Mouse (Mus musculus) ES-E14 (cell line): Measurements from ENCODE around the gene C2cd3. TPM values are rescaled to one million over a fixed set of nuclear protein-coding genes. Genes with fewer than 3 reads are reported as not detected.

Experiments
- DNase-seq: peaks from one replicate; pipeline ENCODE4 v3.0.0-alpha.2; 2013; ENCODE audit warnings: low read depth, low spot score
- H3K27ac ChIP-seq: 2 replicates; pipeline ENCODE4 v1.5.1; 2012; ENCODE audit warnings: low read depth, mild to moderate bottlenecking, low read length, moderate library complexity, mixed read lengths; ENCODE audit not compliant: poor library complexity, insufficient read depth, severe bottlenecking
- H3K36me3 ChIP-seq: 2 replicates; pipeline ENCODE4 v1.6.1; 2012; ENCODE audit warnings: mild to moderate bottlenecking, low read length, moderate library complexity, mixed read lengths; ENCODE audit not compliant: control insufficient read depth, poor library complexity, insufficient read depth, severe bottlenecking
- H3K4me1 ChIP-seq, 2 experiments: fragments of 150-350 bp in 1 of 2; sonication (generic) in 1 of 2; 2 replicates each; pipeline ENCODE4 v1.6.1; 2012; ENCODE audit warnings: low read length in 2 of 2, mild to moderate bottlenecking in 1 of 2, mixed read lengths in 1 of 2; ENCODE audit not compliant: control insufficient read depth in 2 of 2, insufficient read depth in 2 of 2, poor library complexity in 1 of 2
- H3K4me3 ChIP-seq, 2 experiments: fragments of 150-350 bp in 1 of 2; sonication (generic) in 1 of 2; 2 replicates each; pipeline ENCODE4 v1.5.1; 2012; ENCODE audit warnings: low read length in 2 of 2, low read depth in 1 of 2, mild to moderate bottlenecking in 1 of 2, mixed read lengths in 1 of 2; ENCODE audit not compliant: insufficient read depth in 1 of 2, poor library complexity in 1 of 2, severe bottlenecking in 1 of 2
- H3K9ac ChIP-seq: 2 replicates; pipeline ENCODE4 v1.6.1; 2012; ENCODE audit warnings: low read depth, mild to moderate bottlenecking, low read length, mixed read lengths; ENCODE audit not compliant: poor library complexity, insufficient read depth, severe bottlenecking
- H3K9me3 ChIP-seq: fragments of 150-350 bp; sonication (generic); 2 replicates; pipeline ENCODE4 v1.6.1; 2012; ENCODE audit warnings: low read depth, mild to moderate bottlenecking, low read length; ENCODE audit not compliant: control insufficient read depth, insufficient read depth
- CHD2 ChIP-seq: IDR thresholded peaks from 2 replicates; pipeline ENCODE4 v1.6.1; 2014; ENCODE audit warnings: mild to moderate bottlenecking, low read depth, low read length, inconsistent platforms
- HCFC1 ChIP-seq: IDR thresholded peaks from 2 replicates; pipeline ENCODE4 v1.6.1; 2012; ENCODE audit warnings: low read length, inconsistent platforms, borderline replicate concordance; ENCODE audit not compliant: insufficient read depth
- MAFK ChIP-seq: IDR thresholded peaks from 2 replicates; pipeline ENCODE4 v1.6.1; 2014; ENCODE audit warnings: mild to moderate bottlenecking, low read depth, low read length, inconsistent platforms; ENCODE audit not compliant: insufficient read depth
- ZC3H11A ChIP-seq: IDR thresholded peaks from 2 replicates; pipeline ENCODE4 v1.6.1; 2012; ENCODE audit warnings: low read depth, mild to moderate bottlenecking, inconsistent platforms, low read length, borderline replicate concordance
- ZNF384 ChIP-seq: IDR thresholded peaks from 2 replicates; pipeline ENCODE4 v1.6.1; 2012; ENCODE audit warnings: low read depth, low read length, inconsistent platforms
- in situ Hi-C, 2 experiments: fragments of 600-800 bp; cut with MboI; formaldehyde crosslinking; loops; one replicate each; pipeline ENCODE4 v1.15.1; 2025; ENCODE audit warnings: low sequenced_read_pairs in 2 of 2, inconsistent platforms in 1 of 2; ENCODE audit not compliant: unreplicated experiment in 2 of 2
- total RNA-seq: library from RNA; depleted of rRNA; stranded (reverse); fragments of 300-350 nt; gene quantifications from 2 replicates; pipeline ENCODE4 v1.2.3, GENCODE M21; 2012

Gene C2cd3
- total RNA-seq, 1 experiment, result 10.9 TPM

DNA sequence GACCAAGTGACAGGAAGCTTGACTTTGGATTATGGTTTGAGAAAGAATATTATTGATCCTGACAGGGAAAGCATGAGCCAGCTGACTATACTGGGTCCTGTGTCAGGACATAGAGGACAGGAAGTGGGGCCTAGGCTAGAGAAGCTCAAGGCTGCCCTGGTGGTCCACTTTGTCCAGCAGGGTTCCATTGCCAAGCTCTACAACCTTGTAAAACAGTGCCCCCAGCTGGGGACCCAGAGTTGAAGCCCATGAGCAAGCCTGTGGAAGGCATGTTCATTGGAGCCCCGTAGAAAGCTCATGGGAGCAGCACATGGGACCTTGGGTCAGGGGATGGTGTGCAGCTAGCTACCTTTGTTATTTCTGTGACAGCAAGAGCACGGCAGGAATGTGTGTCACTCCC, 20.2 kb downstream of the C2cd3 start:
- peaks cover 13% of the 10 kb centered on the region for H3K36me3 ChIP-seq
- in situ Hi-C loops, result no loop called here
- no peak for TF ChIP-seq CHD2
- no peak for TF ChIP-seq ZNF384
- TF ChIP-seq HCFC1, result no peak
- no peak for TF ChIP-seq ZC3H11A
- TF ChIP-seq MAFK, result no peak

DNA sequence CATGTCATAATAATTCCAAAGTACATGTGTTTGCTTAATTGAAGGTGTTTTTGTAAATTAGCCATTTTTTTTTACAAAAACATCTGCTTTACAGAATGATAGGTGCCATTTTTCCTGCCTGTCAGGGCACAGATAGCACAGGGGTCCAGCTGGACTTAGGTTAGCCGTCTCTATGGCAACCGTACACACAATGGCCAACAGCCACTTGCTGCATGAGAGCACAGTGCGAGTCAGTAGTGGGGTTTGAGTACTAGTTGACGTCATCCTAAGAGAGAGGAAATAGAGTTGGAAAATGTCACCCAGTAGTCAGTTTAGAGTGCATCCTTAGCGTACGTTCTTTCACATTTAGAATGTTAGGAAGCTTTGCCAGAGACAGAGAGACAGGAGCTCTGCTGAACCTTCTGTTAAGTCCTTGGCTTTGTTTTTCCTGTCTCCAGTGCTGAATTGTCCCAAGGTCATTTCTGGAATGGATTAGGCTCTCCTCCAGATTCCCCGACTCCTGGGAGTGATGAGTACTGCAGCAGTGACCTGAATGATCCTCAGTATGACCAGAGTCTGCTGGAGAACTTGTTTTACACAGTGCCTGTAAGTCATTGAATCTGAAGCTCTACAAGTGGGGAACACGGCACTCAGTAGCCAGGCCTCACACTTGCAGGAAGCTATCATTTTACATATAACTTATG, 27.3 kb downstream of the C2cd3 start:
- Histone ChIP-seq H3K9ac (no peak overlapping the region), H3K27ac (no peak overlapping the region), H3K4me1 (no peaks in the 10 kb centered on the region), H3K9me3 (no peaks in the 10 kb centered on the region), H3K36me3 (peaks cover 2% of the 10 kb centered on the region), H3K4me3 (no peak overlapping the region)
- no peak for DNase-seq
- in situ Hi-C loops, result no loop called here
- TF ChIP-seq ZNF384 (no peak), ZC3H11A (no peak), MAFK (no peak), HCFC1 (no peak), CHD2 (no peak)

More for the DNA sequence above, 20.2 kb downstream of the C2cd3 start:
- Histone ChIP-seq H3K27ac (no peak overlapping the region), H3K4me3 (no peak overlapping the region), H3K9ac (no peak overlapping the region), H3K4me1 (no peaks in the 10 kb centered on the region), H3K9me3 (no peaks in the 10 kb centered on the region)
- no peak for DNase-seq

DNA sequence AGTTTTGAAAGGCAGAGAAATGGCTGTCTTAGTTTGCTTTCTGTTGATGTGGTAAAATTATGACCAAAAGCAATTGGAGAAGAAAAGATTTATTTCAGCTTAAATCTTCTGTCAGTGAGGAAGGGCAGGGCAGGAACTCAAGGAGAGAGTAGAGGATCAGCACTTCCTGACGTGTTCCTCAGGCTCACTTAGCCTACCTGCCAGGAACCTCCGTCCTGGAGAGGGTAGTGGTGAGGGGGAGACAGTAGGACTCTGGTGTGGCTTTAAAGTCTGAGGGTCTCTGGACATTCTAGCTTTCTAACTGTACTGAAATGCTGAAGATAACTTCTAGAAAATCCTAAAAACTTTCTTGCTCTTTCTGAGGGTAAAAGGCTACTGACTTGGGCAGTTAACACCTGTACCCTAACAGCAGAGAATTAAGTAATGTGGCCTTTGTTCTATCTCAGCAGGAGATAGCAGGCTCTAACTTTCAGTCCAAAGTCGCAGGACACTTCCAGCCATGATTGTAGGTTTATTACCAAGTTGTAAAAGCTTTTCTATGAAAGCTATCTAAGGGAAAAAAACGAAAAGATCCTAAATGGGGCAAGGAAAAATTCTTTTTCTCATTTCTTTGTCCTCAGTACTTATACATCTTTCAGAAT, 29.0 kb downstream of the C2cd3 start:
- H3K27ac ChIP-seq, result no peak overlapping the region
- H3K9ac ChIP-seq, result no peak overlapping the region
- H3K9me3 ChIP-seq, result no peaks in the 10 kb centered on the region
- no peaks in the 10 kb centered on the region for H3K4me1 ChIP-seq
- in situ Hi-C loops, result no loop called here
- no peak overlapping the region for H3K4me3 ChIP-seq
- TF ChIP-seq ZC3H11A (no peak), CHD2 (no peak), MAFK (no peak), HCFC1 (no peak), ZNF384 (no peak)
- H3K36me3 ChIP-seq, result peaks cover 2% of the 10 kb centered on the region
- no peak for DNase-seq

DNA sequence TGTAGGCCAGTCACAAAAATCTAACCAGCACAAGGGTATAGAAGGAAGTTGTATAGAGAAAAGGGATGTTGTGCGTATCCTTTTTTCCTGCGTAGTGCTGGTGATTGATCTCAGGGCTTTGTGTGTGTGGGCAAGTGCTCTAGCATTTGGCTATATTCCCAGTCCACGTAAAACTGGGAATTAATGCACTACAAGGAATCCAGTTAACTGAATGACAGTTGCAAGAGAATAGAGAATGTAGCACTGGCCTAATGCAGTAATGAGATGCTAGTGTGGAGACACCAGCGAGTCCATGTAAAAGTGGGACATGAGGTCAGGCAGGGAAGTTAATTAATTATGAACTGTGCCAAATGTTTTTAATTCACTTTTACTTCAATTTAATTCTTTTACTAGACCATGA, 30.7 kb downstream of the C2cd3 start:
- in situ Hi-C loops, result no loop called here
- TF ChIP-seq HCFC1 (no peak), ZNF384 (no peak), ZC3H11A (no peak), MAFK (no peak), CHD2 (no peak)
- Histone ChIP-seq H3K27ac (no peak overlapping the region), H3K36me3 (peaks cover 2% of the 10 kb centered on the region), H3K4me3 (no peak overlapping the region), H3K9ac (no peak overlapping the region), H3K4me1 (no peaks in the 10 kb centered on the region), H3K9me3 (no peaks in the 10 kb centered on the region)
- no peak for DNase-seq
